Mouse (Mus musculus): ENCODE data around the gene Tsc22d1. TPM values are rescaled to one million over a fixed set of nuclear protein-coding genes. Genes with fewer than 3 reads are reported as not detected.
A peak's percentile ranks its signal among the peaks of the same experiment; 100 is the strongest.

The Tsc22d1 gene
- 53.3 and 59.4 TPM in 2 replicates for total RNA-seq (2014; fragmentation: Nextera tagmentation)
- 30.6 and 41.9 TPM in 2 replicates for total RNA-seq (2017)

GRCm38 (mm10) chr14:76414862-76415780, at the start of gene Tsc22d1:
Tsc22d1 (plus strand) TSS chr14:76414961.
- ATAC-seq (replicated peaks; ENCODE audit: poor library complexity, severe bottlenecking), result no peak

DNA sequence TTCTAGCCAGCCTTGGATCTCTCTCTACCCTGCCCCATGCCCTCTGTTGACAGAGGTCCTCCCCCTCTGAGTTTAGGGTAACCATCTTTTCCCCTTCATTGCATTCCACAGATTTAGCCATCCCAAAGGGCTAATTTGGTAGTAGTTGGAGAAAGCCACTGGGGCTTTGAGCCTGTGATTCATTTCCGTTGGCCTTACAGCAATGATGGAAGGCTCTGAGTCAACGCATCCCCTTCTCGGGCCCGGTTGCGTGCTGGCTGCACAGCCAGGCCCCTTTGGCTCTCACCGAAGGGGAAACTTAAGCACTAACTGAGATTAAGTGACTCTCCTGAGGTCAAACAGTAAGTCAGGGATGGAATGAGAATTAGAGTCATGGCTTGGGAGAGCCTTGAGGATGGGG, 41.1 kb upstream of the Tsc22d1 start:
- ATAC-seq (replicated peaks; ENCODE audit: poor library complexity, severe bottlenecking), result no peak

DNA sequence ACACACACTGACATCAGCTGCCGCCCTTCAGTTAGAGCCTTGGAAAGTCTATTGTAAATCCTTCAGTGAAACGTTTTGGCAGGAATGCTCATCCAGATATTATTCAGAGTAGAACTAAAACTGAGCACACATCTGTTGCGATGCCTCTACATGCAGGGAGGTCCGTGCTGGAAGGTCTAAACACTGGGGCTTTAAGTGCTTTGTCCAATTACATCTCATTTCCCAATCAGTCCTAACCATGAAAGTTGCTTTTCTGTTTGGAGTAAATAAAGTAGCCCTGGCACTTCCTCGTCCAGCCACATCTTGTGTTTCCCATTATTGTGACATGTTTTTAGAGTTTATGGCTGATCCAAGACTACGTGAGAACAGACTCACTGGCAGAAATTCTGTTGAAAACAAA, 40.2 kb upstream of the Tsc22d1 start:
- no peak for ATAC-seq (replicated peaks; ENCODE audit: poor library complexity, severe bottlenecking)

DNA sequence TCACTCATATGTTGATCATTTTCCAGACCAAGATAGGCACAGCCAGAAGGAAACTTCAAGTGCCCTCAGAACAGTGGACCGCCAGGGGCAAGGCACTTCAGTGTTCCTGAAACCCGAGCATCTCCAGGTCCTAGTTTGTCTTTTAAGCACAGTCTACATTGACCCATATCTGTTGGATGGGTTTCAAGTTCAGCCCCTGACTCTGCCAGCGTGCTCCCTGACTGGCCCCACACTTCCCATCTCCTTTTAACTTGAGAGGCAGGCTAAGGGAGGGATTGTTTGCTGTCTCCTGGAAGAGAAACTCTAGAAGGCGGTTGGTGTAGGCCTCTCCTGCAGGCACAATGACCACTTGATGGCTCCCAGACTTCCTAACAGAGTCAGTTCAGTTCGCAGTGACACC, 38.2 kb upstream of the Tsc22d1 start:
- ATAC-seq (replicated peaks; ENCODE audit: poor library complexity, severe bottlenecking), result no peak

DNA sequence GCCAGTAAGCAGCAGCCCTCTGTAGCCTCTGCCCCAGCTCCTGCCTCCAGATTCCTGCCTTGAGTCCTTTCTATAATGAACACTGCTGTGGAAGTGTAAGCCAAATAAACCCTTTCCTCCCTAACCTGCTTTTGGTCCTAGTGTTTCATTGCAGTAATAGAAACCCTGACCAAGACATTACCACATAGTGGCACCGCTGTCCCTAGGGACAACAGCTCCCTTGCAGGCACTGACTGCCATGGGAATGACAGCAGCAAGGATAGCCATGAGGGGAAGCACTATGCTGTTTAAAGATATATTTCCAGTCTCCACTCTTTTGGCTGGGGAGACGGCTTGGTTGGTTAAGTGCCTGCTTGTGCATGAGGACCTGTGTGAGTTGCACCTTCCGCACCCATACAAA, 35.4 kb upstream of the Tsc22d1 start:
- no peak for ATAC-seq (replicated peaks; ENCODE audit: poor library complexity, severe bottlenecking)

DNA sequence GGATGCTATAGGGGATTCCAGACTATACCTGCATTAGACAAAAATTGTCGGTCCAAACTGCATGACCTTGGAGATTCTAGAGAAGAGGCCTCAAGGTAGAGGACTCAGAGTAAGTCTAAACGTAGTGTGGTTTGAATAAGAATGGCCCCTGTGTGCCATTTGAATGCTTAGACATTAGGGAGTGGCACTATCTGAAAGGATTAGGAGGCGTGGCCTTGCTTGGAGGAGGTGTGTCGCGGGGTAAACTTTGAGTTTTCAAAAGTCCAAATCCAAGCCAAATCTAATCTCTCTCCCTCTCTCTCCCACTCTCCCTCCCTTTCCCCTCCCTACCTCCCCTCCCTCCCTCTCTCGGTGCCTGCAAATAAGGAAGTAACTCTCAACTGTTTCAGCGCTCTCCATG, 26.7 kb upstream of the Tsc22d1 start:
- no peak; the same call in 1 of the 2 replicates for ATAC-seq (replicated peaks; ENCODE audit: poor library complexity, severe bottlenecking)

DNA sequence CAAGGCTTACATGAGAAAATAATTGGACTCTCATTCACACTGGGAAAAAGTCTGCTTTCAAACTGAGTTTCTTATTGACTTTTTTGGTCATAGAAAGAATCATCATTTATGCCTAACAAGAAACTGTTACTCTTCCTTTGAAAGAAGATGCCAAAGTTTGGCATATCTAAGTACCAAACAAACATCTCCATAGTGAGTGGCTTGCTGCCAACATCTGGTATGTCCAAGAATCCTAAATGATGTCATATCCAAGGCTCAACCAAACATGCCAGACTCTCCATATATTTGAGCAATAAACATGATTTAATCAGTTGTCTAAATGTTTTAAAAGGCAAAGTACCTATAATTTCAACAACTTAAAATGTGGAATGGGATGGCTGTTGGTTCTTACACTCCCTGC, 16.5 kb upstream of the Tsc22d1 start:
- no peak for ATAC-seq (replicated peaks; ENCODE audit: poor library complexity, severe bottlenecking)

GRCm38 (mm10) chr14:76402574-76402973, 12.2 kb upstream of the Tsc22d1 start:
- ATAC-seq (replicated peaks; ENCODE audit: poor library complexity, severe bottlenecking), result peak; percentile 79

DNA sequence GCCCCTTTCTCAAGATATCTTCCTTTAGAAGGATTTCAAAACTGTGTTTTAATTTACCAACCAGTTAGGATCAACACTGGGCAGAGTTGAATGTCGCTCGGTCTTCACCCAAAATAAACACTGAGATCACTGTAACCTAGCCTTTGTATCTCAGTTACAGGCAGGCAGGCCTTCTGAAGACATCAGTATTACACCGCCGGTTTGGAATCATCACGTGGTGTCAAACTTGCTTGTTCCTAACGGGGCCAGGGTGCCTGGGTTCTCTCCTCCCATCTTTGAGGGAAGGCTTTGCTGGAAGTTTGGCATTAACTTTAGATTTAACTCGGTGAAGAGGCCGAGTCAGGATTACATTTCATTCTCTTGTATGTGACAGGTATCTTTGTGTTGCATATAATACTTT, 5.7 kb upstream of the Tsc22d1 start:
- ATAC-seq (replicated peaks; ENCODE audit: poor library complexity, severe bottlenecking), result no peak

GRCm38 (mm10) chr14:76413773-76414121, 1.0 kb upstream of the Tsc22d1 start:
- ATAC-seq (replicated peaks; ENCODE audit: poor library complexity, severe bottlenecking), result no peak

DNA sequence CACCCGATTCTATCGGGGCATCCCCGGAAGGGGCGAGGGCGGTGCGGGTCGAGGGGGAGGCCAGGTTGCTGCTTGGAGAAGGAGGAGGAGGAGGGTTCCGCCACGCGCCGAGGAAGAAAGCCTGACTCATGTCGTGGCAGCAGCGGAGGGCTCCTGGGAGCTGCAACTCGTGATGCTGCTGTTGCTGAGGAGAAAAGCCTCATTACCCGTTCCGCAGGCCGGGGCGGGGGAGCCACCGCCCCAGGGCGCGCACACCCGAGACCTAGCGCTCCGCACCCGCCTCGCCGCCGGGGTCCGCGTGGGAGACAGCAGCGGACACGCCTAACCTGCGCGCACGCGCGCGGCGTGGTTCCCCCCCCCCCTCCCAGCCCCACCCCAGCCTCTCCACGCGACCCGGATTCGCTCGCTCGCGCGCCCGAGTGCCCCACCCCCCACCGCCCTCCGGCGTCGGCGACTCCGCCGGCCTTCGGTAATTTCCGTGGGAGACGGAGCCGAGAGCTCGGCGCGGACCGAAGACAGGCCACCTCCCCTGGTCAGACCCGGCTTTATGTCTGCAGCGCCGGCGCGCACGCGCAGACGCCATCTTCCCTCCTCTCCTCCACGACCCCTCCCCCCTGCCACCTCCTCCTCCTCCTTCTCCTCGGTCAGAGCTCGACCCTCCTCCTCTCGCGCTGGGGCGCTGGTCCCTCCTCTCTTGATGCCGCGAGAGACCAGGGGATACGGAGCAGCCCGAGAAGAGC, 469 bp upstream of the Tsc22d1 start:
- peak; percentile 75 for ATAC-seq (replicated peaks; ENCODE audit: poor library complexity, severe bottlenecking)

DNA sequence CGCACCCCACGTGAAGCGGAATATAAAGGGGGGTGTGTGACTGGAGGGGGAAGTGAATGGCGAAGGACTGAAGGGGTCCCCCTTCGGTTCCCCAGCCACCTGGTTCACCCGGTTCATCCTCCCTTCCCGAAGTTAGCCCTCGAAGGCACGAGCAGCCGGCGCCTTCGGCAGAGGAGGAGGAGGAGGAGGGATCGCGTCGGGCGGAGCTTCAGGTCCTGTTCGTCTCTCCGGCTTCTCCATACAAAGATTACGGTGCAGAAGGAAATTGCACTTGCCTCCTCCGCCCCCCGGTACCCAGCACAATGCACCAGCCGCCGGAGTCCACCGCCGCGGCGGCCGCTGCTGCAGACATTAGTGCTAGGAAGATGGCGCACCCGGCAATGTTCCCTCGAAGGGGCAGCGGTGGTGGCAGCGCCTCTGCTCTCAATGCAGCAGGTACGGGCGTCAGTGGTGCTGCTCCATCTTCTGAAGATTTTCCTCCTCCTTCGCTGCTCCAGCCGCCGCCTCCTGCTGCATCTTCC, 1.1 kb downstream of the Tsc22d1 start:
- ATAC-seq (replicated peaks; ENCODE audit: poor library complexity, severe bottlenecking), result peak; percentile 18

GRCm38 (mm10) chr14:76416366-76417040, 1.7 kb downstream of the Tsc22d1 start:
- no peak for ATAC-seq (replicated peaks; ENCODE audit: poor library complexity, severe bottlenecking)

- no peak for ATAC-seq (replicated peaks; ENCODE audit: poor library complexity, severe bottlenecking)
These were observed 2.6 kb downstream of the Tsc22d1 start for GRCm38 (mm10) chr14:76417346-76417745.

GRCm38 (mm10) chr14:76420726-76421125, 6.0 kb downstream of the Tsc22d1 start:
- no peak for ATAC-seq (replicated peaks; ENCODE audit: poor library complexity, severe bottlenecking)

DNA sequence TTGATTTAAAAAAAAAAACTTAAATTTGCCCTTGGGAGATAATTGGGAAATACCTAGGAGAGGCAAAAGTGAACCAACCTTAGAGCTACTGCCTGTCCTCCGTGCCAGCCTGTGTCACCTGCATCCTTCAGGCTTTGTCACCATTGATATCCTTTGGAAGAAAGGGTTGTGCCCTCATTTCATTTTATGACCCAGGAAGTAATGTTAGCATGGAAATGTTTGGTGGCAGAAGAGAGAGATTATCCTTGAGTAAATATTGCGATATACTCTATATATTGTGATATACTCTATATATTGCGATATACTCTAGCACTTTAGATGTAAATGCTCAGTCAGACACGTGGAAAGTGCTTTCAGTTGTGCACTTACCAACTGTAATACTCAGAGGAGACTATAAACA, 6.4 kb downstream of the Tsc22d1 start:
- no peak for ATAC-seq (replicated peaks; ENCODE audit: poor library complexity, severe bottlenecking)

DNA sequence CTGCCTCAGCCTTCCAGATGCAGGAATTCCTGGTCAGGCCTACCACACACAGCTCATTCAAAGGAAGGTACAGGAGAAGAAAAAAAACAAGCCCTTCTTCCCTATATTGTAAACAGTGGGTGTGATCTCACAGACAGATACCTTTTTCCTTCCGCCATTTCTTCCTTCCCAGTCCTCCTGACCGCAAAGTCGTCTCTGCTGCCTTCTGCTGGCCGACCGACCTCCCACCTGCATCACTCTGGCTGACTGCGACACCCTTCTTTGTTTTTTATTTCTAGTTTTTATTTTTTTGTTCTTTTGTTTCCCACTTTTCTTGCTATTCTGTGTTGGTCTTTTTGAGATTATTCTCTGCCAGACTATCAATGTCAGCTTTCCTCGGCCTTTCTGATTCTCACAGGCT, 10.7 kb downstream of the Tsc22d1 start:
- no peak for ATAC-seq (replicated peaks; ENCODE audit: poor library complexity, severe bottlenecking)

- no peak for ATAC-seq (replicated peaks; ENCODE audit: poor library complexity, severe bottlenecking)
These were observed 11.3 kb downstream of the Tsc22d1 start for GRCm38 (mm10) chr14:76425986-76426530.

GRCm38 (mm10) chr14:76428855-76429254, 14.1 kb downstream of the Tsc22d1 start:
- peak; percentile 98 for ATAC-seq (replicated peaks; ENCODE audit: poor library complexity, severe bottlenecking)

GRCm38 (mm10) chr14:76431918-76432317, 17.2 kb downstream of the Tsc22d1 start:
- ATAC-seq (replicated peaks; ENCODE audit: poor library complexity, severe bottlenecking), result no peak

All from granulocyte monocyte progenitor cell, adult 5-6 weeks (primary cell).